Mouse (Mus musculus): ENCODE measurements around the gene Snx11. TPM values are rescaled to one million over a fixed set of nuclear protein-coding genes. Genes with fewer than 3 reads are reported as not detected.

Snx11 gene
- total and polyA plus RNA-seq, 3 experiments, result 9.9 to 19.9 (median 18.9) TPM

DNA sequence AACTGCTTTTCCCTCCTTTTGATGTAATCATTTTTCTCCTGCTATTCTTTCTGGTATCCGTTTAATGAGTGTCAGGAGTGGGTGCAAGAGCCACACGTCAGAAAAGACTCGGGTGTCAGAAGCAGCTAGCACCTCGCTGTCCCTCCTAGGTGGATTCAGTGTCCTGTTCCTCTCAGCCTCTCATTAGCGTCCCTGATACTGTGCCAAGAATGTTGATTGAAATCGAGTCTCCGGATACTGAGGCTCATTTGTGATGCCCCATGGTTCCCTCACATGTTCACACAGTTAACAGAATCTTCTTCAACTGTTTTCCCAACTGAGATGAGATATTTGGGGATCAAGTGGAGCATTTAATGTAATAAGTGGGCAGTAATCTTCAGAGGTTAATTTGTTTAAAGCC lies 58.8 kb downstream of the Snx11 start:
- ATAC-seq (ENCODE audit: extremely low read depth, insufficient number of reproducible peaks, low FRiP score, poor library complexity, severe bottlenecking), result no peak
- Histone ChIP-seq H3K9me3 (replicated peaks) (no peaks in the 10 kb centered on the region), H3K4me3 (ENCODE audit: low read depth, low read length) (no peak overlapping the region), H3K4me1 (ENCODE audit: insufficient read depth, low read depth, low read length) (no peaks in the 10 kb centered on the region), H3K27me3 (ENCODE audit: insufficient read depth, low read length) (peaks cover 15% of the 10 kb centered on the region; the same call in 1 of the 2 replicates), H3K36me3 (replicated peaks) (no peaks in the 10 kb centered on the region)
- DNase-seq (ENCODE audit: low spot score), result no peak
- no peak for TF ChIP-seq CTCF (IDR thresholded peaks at IDR 0.05; ENCODE audit: low read depth, low read length)
- TF ChIP-seq TAL1 (conservative IDR thresholded peaks at IDR 0.05; ENCODE audit: low read depth, low read length), result no peak
- TF ChIP-seq GATA2 (IDR thresholded peaks at IDR 0.05; ENCODE audit: borderline replicate concordance, low read depth, low read length), result no peak
- no peak for TF ChIP-seq GATA1 (IDR thresholded peaks at IDR 0.05; ENCODE audit: borderline replicate concordance, low read length)
- TF ChIP-seq POLR2AphosphoS5 (IDR thresholded peaks at IDR 0.05; ENCODE audit: insufficient replicate concordance, low read depth, low read length), result no peak

Other genes with a start within 250 kb of the Snx11 start
- 78.9 and 81.3 TPM in 2 replicates for gene Cbx1, start 11.6 kb upstream of the Snx11 start, total RNA-seq (2014; fragmentation: Nextera tagmentation)
- gene Cbx1, start 11.6 kb upstream of the Snx11 start, total RNA-seq (2017), result 99.1 and 100 TPM in 2 replicates
- 73.7 and 75.0 TPM in 2 replicates for gene Cbx1, start 11.6 kb upstream of the Snx11 start, polyA plus RNA-seq (2012)
- 56.3 and 70.5 TPM in 2 replicates for gene Nfe2l1, start 52.4 kb upstream of the Snx11 start, total RNA-seq (2014; fragmentation: Nextera tagmentation)
- gene Nfe2l1, start 52.4 kb upstream of the Snx11 start, total RNA-seq (2017), result 22.5 and 24.0 TPM in 2 replicates
- gene Nfe2l1, start 52.4 kb upstream of the Snx11 start, polyA plus RNA-seq (2012), result 29.1 and 35.9 TPM in 2 replicates
- gene Copz2, start 72.3 kb upstream of the Snx11 start, total RNA-seq (2014; fragmentation: Nextera tagmentation), result 9.0 and 16.3 TPM in 2 replicates
- 1.5 and 3.1 TPM in 2 replicates for gene Copz2, start 72.3 kb upstream of the Snx11 start, total RNA-seq (2017)
- gene Copz2, start 72.3 kb upstream of the Snx11 start, polyA plus RNA-seq (2012), result 0.48 and 0.52 TPM in 2 replicates
- 30.6 and 31.7 TPM in 2 replicates for gene Cdk5rap3, start 138.9 kb upstream of the Snx11 start, total RNA-seq (2014; fragmentation: Nextera tagmentation)
- 51.3 and 59.3 TPM in 2 replicates for gene Cdk5rap3, start 138.9 kb upstream of the Snx11 start, total RNA-seq (2017)
- 63.6 TPM in 2 replicates for gene Cdk5rap3, start 138.9 kb upstream of the Snx11 start, polyA plus RNA-seq (2012)
- not detected in 2 replicates for gene Prr15l, start 150.5 kb upstream of the Snx11 start, total RNA-seq (2014; fragmentation: Nextera tagmentation)
- gene Prr15l, start 150.5 kb upstream of the Snx11 start, total RNA-seq (2017), result 0.05 and 0.17 TPM in 2 replicates
- gene Prr15l, start 150.5 kb upstream of the Snx11 start, polyA plus RNA-seq (2012), result 0.11 and 0.17 TPM in 2 replicates
- gene Pnpo, start 166.4 kb upstream of the Snx11 start, total RNA-seq (2014; fragmentation: Nextera tagmentation), result 119 and 123 TPM in 2 replicates
- 298 and 340 TPM in 2 replicates for gene Pnpo, start 166.4 kb upstream of the Snx11 start, total RNA-seq (2017)
- gene Pnpo, start 166.4 kb upstream of the Snx11 start, polyA plus RNA-seq (2012), result 64.1 and 97.1 TPM in 2 replicates
- gene Sp2, start 205.4 kb upstream of the Snx11 start, total RNA-seq (2014; fragmentation: Nextera tagmentation), result 27.9 and 32.3 TPM in 2 replicates
- 0.99 and 1.6 TPM in 2 replicates for gene Sp2, start 205.4 kb upstream of the Snx11 start, total RNA-seq (2017)
- gene Sp2, start 205.4 kb upstream of the Snx11 start, polyA plus RNA-seq (2012), result 46.6 and 54.6 TPM in 2 replicates
- not detected in 2 replicates for gene Sp6, start 235.8 kb upstream of the Snx11 start, total RNA-seq (2014; fragmentation: Nextera tagmentation)
- gene Sp6, start 235.8 kb upstream of the Snx11 start, total RNA-seq (2017), result 0.05 and 0.12 TPM in 2 replicates
- gene Sp6, start 235.8 kb upstream of the Snx11 start, polyA plus RNA-seq (2012), result 0.01 TPM in 1 of 2 replicates, not detected in the other

All from G1E (cell line).